Comparison of ENCODE assay signal across 7 mouse cellular contexts in genomic region chr12:72762502-72762901, GRCm38 (mm10). TPM values are rescaled to one million over a fixed set of nuclear protein-coding genes. Genes with fewer than 3 reads are reported as not detected.
DNase-seq lines count a peak whose midpoint lies in the region; ATAC-seq and TF ChIP-seq lines count a peak whose summit lies in the region.

No protein-coding gene starts in this region.

- ATAC-seq in megakaryocyte, adult 5-6 weeks (ENCODE audit: poor library complexity, severe bottlenecking), result no peak
- ATAC-seq in limb, embryonic 15.5 days (ENCODE audit: insufficient number of reproducible peaks, low FRiP score, low TSS enrichment, low read depth), result no peak
- no peak for ATAC-seq in stomach, postnatal 0 days (ENCODE audit: low FRiP score, low TSS enrichment)
- ATAC-seq in monocyte, adult 5-6 weeks (replicated peaks; ENCODE audit: insufficient number of reproducible peaks, low FRiP score, low TSS enrichment, poor library complexity, severe bottlenecking), result no peak

- DNase-seq in stomach, postnatal 0 days (ENCODE audit: low spot score), result no peak
- no peak for DNase-seq in right cerebral cortex, adult 2 months (ENCODE audit: low spot score in 2 of 2)

- H3K4me2 ChIP-seq in limb, embryonic 15.5 days, result peak overlapping the region; percentile 56
- peak overlapping the region; percentile 70 for H3K4me2 ChIP-seq in stomach, postnatal 0 days (replicated peaks; ENCODE audit: low read depth)

- H3K36me3 ChIP-seq in megakaryocyte, embryonic 14.5 days (replicated peaks; ENCODE audit: low read length), result peaks cover 3% of the 10 kb centered on the region
- H3K36me3 ChIP-seq in erythroblast, embryonic 14.5 days (ENCODE audit: control insufficient read depth), result peaks cover 10% of the 10 kb centered on the region
- no peaks in the 10 kb centered on the region for H3K36me3 ChIP-seq in limb, embryonic 15.5 days
- no peaks in the 10 kb centered on the region for H3K36me3 ChIP-seq in stomach, postnatal 0 days (ENCODE audit: control insufficient read depth, insufficient read depth, low read length)

- WGBS in limb, embryonic 15.5 days, result 44% methylated on average over 1 of the region's 1 CpGs
- WGBS in stomach, postnatal 0 days, result 6% methylated on average over 1 of the region's 1 CpGs

- no peak overlapping the region; the same call in 1 of the 2 replicates for H3K27ac ChIP-seq in limb, embryonic 15.5 days
- peak overlapping the region; percentile 100 for H3K27ac ChIP-seq in stomach, postnatal 0 days (replicated peaks)

- no peak for TF ChIP-seq CTCF in stomach, postnatal 0 days (IDR thresholded peaks at IDR 0.05; ENCODE audit: low read depth)

- H3K27me3 ChIP-seq in megakaryocyte, embryonic 14.5 days (replicated peaks), result no peaks in the 10 kb centered on the region
- H3K27me3 ChIP-seq in erythroblast, embryonic 14.5 days (ENCODE audit: control insufficient read depth), result no peaks in the 10 kb centered on the region
- no peaks in the 10 kb centered on the region for H3K27me3 ChIP-seq in limb, embryonic 15.5 days
- H3K27me3 ChIP-seq in stomach, postnatal 0 days (ENCODE audit: control insufficient read depth, insufficient read depth, low read length), result no peaks in the 10 kb centered on the region

- H3K9ac ChIP-seq in limb, embryonic 15.5 days, result peak overlapping the region; percentile 100; the same call in 1 of the 2 replicates
- peak overlapping the region; percentile 5; the same call in 1 of the 2 replicates for H3K9ac ChIP-seq in stomach, postnatal 0 days (ENCODE audit: low read length)

- peaks cover 55% of the 10 kb centered on the region for H3K4me1 ChIP-seq in megakaryocyte, embryonic 14.5 days
- H3K4me1 ChIP-seq in erythroblast, embryonic 14.5 days (ENCODE audit: control insufficient read depth), result peaks cover 52% of the 10 kb centered on the region
- peaks cover 5% of the 10 kb centered on the region for H3K4me1 ChIP-seq in limb, embryonic 15.5 days
- H3K4me1 ChIP-seq in stomach, postnatal 0 days (replicated peaks; ENCODE audit: control insufficient read depth, insufficient read depth), result no peaks in the 10 kb centered on the region

- TF ChIP-seq EP300 in stomach, postnatal 0 days (optimal IDR thresholded peaks at IDR 0.05), result no peak

- no peaks in the 10 kb centered on the region for H3K9me3 ChIP-seq in megakaryocyte, embryonic 14.5 days
- H3K9me3 ChIP-seq in erythroblast, embryonic 14.5 days (ENCODE audit: control insufficient read depth, low read length), result no peaks in the 10 kb centered on the region
- no peaks in the 10 kb centered on the region for H3K9me3 ChIP-seq in limb, embryonic 15.5 days
- H3K9me3 ChIP-seq in stomach, postnatal 0 days (ENCODE audit: control insufficient read depth, low read length), result no peaks in the 10 kb centered on the region

- H3K4me3 ChIP-seq in megakaryocyte, embryonic 14.5 days (replicated peaks), result peak overlapping the region; percentile 99
- peak overlapping the region; percentile 94 for H3K4me3 ChIP-seq in erythroblast, embryonic 14.5 days (replicated peaks)
- H3K4me3 ChIP-seq in limb, embryonic 15.5 days, result peak overlapping the region; percentile 84
- peak overlapping the region; percentile 89 for H3K4me3 ChIP-seq in stomach, postnatal 0 days (ENCODE audit: low read depth, low read length)

RNA-seq across cellular contexts. Expression of gene Ppm1a, which starts 5.2 kb away (rescaled TPM):
- 11.3 and 15.3 TPM in 2 replicates for polyA plus RNA-seq in megakaryocyte, embryonic 14.5 days (2012; ENCODE audit: insufficient read depth, low replicate concordance)
- total RNA-seq in megakaryocyte, adult 5-6 weeks (2015), result 63.4 and 66.1 TPM in 2 replicates
- total RNA-seq in megakaryocyte, adult 5-6 weeks (2017), result 100 and 106 TPM in 2 replicates
- 2.5 and 2.6 TPM in 2 replicates for polyA plus RNA-seq in erythroblast, embryonic 14.5 days (2012)
- 38.7 and 44.4 TPM in 2 replicates for polyA plus RNA-seq in limb, embryonic 15.5 days (2015; fragmentation: Nextera tagmentation; extraction: Ambion mirVana)
- 51.2 and 55.0 TPM in 2 replicates for polyA plus RNA-seq in stomach, postnatal 0 days (2015; fragmentation: Nextera tagmentation; extraction: Ambion mirVana)
- 150 to 232 TPM (median 173 TPM) in 3 replicates for total RNA-seq in monocyte, adult 5-6 weeks (2017)
